ENCODE assay signal across 23 mouse cellular contexts in the genomic region with DNA sequence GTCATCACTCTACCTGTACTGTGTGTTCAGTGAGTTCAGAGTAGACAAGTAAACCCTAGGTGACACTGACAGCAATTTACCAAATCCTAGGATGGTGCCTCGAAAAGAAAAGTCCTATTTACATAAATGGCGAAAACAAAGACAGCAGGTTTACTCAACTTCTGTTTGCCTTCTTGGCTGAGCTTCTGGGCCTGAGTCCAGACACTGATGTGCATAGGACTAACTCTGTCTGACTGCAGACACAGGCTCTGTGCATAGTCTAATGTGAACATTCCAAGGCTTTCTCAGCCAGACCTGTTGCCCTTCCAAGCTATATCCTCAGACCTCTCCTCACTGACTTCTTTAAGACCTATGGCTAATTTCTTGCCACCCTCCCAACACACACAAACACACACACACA.
DNase-seq lines count a peak whose midpoint lies in the region; ATAC-seq and TF ChIP-seq lines count a peak whose summit lies in the region.
"Had no signal": no experiment of that assay in that cellular context is flagged by ENCODE, and none has a peak within 500 bp of the region (broad histone marks: within the 10 kb centered on the region; RNA-seq: fewer than 3 reads in every experiment).

No protein-coding gene starts in this region.

- no peak overlapping the region for H3K27ac ChIP-seq in hindbrain, postnatal 0 days
- no peak overlapping the region for H3K27ac ChIP-seq in hindbrain, embryonic 10.5 days
- 0 out of 2 replicates have a peak overlapping the region, but pooled peaks have one; percentile 35 for H3K27ac ChIP-seq in neural tube, embryonic 13.5 days (replicated peaks)
- H3K27ac ChIP-seq in neural tube, embryonic 15.5 days (replicated peaks): no peak overlapping the region
- H3K27ac ChIP-seq: intestine, embryonic 15.5 days; limb, embryonic 10.5 days; lung, embryonic 15.5 days; midbrain, embryonic 12.5 days had no signal

- no peak for ATAC-seq in cerebellum, adult (ENCODE audit: insufficient number of reproducible peaks, low FRiP score, low TSS enrichment)
- no peak; the same call in 1 of the 2 replicates for ATAC-seq in hindbrain, postnatal 0 days
- ATAC-seq in neural tube, embryonic 13.5 days (ENCODE audit: low read depth): no peak
- no peak for ATAC-seq in neural tube, embryonic 15.5 days (ENCODE audit: low FRiP score)
- ATAC-seq: CD4-positive, CD25-positive, alpha-beta regulatory T cell, adult 4 months; intestine, embryonic 15.5 days had no signal

- no peak for TF ChIP-seq CTCF in hindbrain, postnatal 0 days (IDR thresholded peaks at IDR 0.05; ENCODE audit: low read depth)

- H3K9ac ChIP-seq in hindbrain, postnatal 0 days (replicated peaks; ENCODE audit: low read length): no peak overlapping the region
- H3K9ac ChIP-seq in neural tube, embryonic 13.5 days: no peak overlapping the region
- no peak overlapping the region for H3K9ac ChIP-seq in neural tube, embryonic 15.5 days (replicated peaks)
- H3K9ac ChIP-seq: intestine, embryonic 15.5 days; lung, embryonic 15.5 days; midbrain, embryonic 12.5 days had no signal

- H3K9me3 ChIP-seq in hindbrain, postnatal 0 days (ENCODE audit: low read length): no peaks in the 10 kb centered on the region
- H3K9me3 ChIP-seq in hindbrain, embryonic 10.5 days: no peaks in the 10 kb centered on the region
- no peaks in the 10 kb centered on the region for H3K9me3 ChIP-seq in neural tube, embryonic 13.5 days
- H3K9me3 ChIP-seq in neural tube, embryonic 15.5 days (replicated peaks): no peaks in the 10 kb centered on the region
- H3K9me3 ChIP-seq: intestine, embryonic 15.5 days; limb, embryonic 10.5 days; lung, embryonic 15.5 days; midbrain, embryonic 12.5 days had no signal

- H3K4me2 ChIP-seq in hindbrain, postnatal 0 days (ENCODE audit: low read depth, low read length): peak overlapping the region; percentile 96; the same call in 1 of the 2 replicates
- H3K4me2 ChIP-seq in neural tube, embryonic 13.5 days: peak overlapping the region; percentile 87
- H3K4me2 ChIP-seq in neural tube, embryonic 15.5 days: peak overlapping the region; percentile 92
- H3K4me2 ChIP-seq: intestine, embryonic 15.5 days; liver, embryonic 11.5 days; lung, embryonic 15.5 days; midbrain, embryonic 12.5 days had no signal

- H3K4me3 ChIP-seq in hindbrain, postnatal 0 days (ENCODE audit: low read length): no peak overlapping the region
- H3K4me3 ChIP-seq in hindbrain, embryonic 10.5 days: no peak overlapping the region
- H3K4me3 ChIP-seq in neural tube, embryonic 13.5 days: no peak overlapping the region
- H3K4me3 ChIP-seq in neural tube, embryonic 15.5 days (replicated peaks): no peak overlapping the region
- H3K4me3 ChIP-seq: intestine, embryonic 15.5 days; limb, embryonic 10.5 days; lung, embryonic 15.5 days; midbrain, embryonic 12.5 days had no signal

- H3K36me3 ChIP-seq in hindbrain, postnatal 0 days (ENCODE audit: insufficient read depth, low read length): no peaks in the 10 kb centered on the region
- no peaks in the 10 kb centered on the region for H3K36me3 ChIP-seq in hindbrain, embryonic 10.5 days
- no peaks in the 10 kb centered on the region for H3K36me3 ChIP-seq in neural tube, embryonic 13.5 days
- H3K36me3 ChIP-seq in neural tube, embryonic 15.5 days: no peaks in the 10 kb centered on the region
- H3K36me3 ChIP-seq: intestine, embryonic 15.5 days; limb, embryonic 10.5 days; lung, embryonic 15.5 days; midbrain, embryonic 12.5 days had no signal

- WGBS in hindbrain, postnatal 0 days: 68% methylated on average over 2 of the region's 2 CpGs
- 87% methylated on average over 2 of the region's 2 CpGs for WGBS in hindbrain, embryonic 10.5 days
- WGBS in neural tube, embryonic 13.5 days: 77% methylated on average over 2 of the region's 2 CpGs
- 76% methylated on average over 2 of the region's 2 CpGs for WGBS in neural tube, embryonic 15.5 days

- peak; percentile 46 for DNase-seq in cerebellum, adult 11 months
- DNase-seq in hindbrain, postnatal 0 days (ENCODE audit: low spot score): peak; percentile 54
- no peak for DNase-seq in hindbrain, embryonic 10.5 days (ENCODE audit: low spot score)
- DNase-seq in neural tube, embryonic 10.5 days (ENCODE audit: extremely low spot score, low spot score): no peak
- no peak for DNase-seq in spleen, postnatal 10 days (ENCODE audit: low spot score in 2 of 2)
- DNase-seq: adrenal gland, postnatal 36 days; embryo, embryonic 11 days; gastrocnemius, postnatal 14 days; heart, adult 18-20 months; heart, postnatal 36 days; kidney, adult 9 months; kidney, postnatal 25 days; lung, postnatal 4 days; right cerebral cortex, postnatal 4 days had no signal

- no peaks in the 10 kb centered on the region for H3K27me3 ChIP-seq in hindbrain, postnatal 0 days (ENCODE audit: insufficient read depth, low read length)
- H3K27me3 ChIP-seq in hindbrain, embryonic 10.5 days (ENCODE audit: insufficient read depth, poor library complexity, severe bottlenecking): peaks cover 19% of the 10 kb centered on the region
- peaks cover 3% of the 10 kb centered on the region; the same call in 1 of the 2 replicates for H3K27me3 ChIP-seq in neural tube, embryonic 13.5 days
- no peaks in the 10 kb centered on the region for H3K27me3 ChIP-seq in neural tube, embryonic 15.5 days (replicated peaks)

- peaks cover 3% of the 10 kb centered on the region; the same call in 1 of the 2 replicates for H3K4me1 ChIP-seq in hindbrain, postnatal 0 days (ENCODE audit: insufficient read depth, low read length)
- H3K4me1 ChIP-seq in hindbrain, embryonic 10.5 days (replicated peaks): peaks cover 13% of the 10 kb centered on the region
- H3K4me1 ChIP-seq in neural tube, embryonic 13.5 days (replicated peaks): peaks cover 56% of the 10 kb centered on the region
- peaks cover 31% of the 10 kb centered on the region for H3K4me1 ChIP-seq in neural tube, embryonic 15.5 days

Comparison
In these comparisons a context has a peak if more than half of its experiments do, and no peak if none do; other contexts are left out.
1. DNase-seq: peak in cerebellum, adult 11 months (single experiment) and hindbrain, postnatal 0 days (single experiment); none in hindbrain, embryonic 10.5 days (single experiment), neural tube, embryonic 10.5 days (single experiment) and spleen, postnatal 10 days (0 of 2).
2. Peak in every context shown above with its lines, with median percentiles within 50 percentile points of each other: H3K4me2 ChIP-seq.